Mouse (Mus musculus) frontal cortex, adult 2 months (tissue): ENCODE results near the gene Fhad1. TPM values are rescaled to one million over a fixed set of nuclear protein-coding genes. Genes with fewer than 3 reads are reported as not detected.
"Not testable (repeated sequence)": the region's sequence is repeated elsewhere in the genome, so short reads cannot be mapped to it uniquely, and the experiment has no call there.

Experiments used
- DNase-seq, 2 experiments: peaks; one replicate each; pipeline ENCODE4 v3.0.0; 2022; ENCODE audit warnings: low spot score in 1 of 2; ENCODE audit errors: extremely low spot score in 1 of 2
- polyA plus RNA-seq: library from polyadenylated mRNA; depleted of rRNA; stranded (reverse); fragments of >200 nt; gene quantifications from 2 replicates; pipeline ENCODE4 v1.2.3, GENCODE M21; 2012

The Fhad1 gene
- polyA plus RNA-seq, 1 experiment = 9.8 TPM

DNA sequence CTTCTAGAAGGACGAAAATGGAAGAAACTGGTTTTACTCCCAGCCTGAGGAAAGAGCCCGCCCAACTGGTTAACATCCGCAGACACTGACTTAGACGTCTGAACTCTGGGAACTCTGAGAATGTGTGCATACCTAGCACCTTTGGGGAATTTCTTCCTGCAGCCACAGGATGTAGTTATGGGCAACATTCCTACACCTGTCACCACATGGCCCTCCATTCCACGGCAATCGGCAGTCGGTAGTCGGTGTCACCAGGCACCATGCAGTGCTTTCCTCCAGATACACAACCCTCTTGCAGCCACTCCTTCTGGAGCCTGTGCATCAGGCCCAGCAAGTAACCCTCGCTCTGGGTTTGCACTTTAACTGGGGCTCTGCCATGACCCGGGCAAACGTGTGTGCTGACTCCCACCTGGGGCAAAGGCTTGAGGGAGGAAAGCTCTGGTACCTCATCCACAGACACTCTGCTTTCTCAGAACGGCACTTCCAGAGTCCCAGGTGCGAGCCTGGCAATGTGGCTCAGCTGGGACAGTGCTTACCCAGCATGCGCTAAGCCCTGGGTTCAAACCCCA is 30.8 kb upstream of the Fhad1 start:
- DNase-seq = no peak

DNA sequence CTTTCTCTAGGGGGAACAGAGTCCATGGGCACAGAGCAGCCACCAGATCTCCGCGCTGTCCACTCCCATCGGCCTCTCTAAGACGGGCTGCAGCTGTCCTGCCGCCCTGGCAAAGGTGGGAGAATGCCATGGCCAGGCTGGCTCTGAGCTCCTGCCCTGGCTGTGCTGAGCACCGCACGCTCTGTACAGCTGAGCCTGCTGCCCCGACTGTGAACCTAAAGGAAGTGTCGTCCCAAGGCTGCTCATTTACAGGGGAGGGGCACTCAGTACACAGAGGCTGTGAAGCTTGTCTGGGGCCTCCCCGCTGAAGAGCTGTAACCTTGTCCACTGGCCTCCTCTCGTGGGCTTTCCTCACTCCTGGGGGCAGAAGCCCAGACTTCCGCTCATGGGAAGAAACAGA is 29.6 kb upstream of the Fhad1 start:
- no peak for DNase-seq

DNA sequence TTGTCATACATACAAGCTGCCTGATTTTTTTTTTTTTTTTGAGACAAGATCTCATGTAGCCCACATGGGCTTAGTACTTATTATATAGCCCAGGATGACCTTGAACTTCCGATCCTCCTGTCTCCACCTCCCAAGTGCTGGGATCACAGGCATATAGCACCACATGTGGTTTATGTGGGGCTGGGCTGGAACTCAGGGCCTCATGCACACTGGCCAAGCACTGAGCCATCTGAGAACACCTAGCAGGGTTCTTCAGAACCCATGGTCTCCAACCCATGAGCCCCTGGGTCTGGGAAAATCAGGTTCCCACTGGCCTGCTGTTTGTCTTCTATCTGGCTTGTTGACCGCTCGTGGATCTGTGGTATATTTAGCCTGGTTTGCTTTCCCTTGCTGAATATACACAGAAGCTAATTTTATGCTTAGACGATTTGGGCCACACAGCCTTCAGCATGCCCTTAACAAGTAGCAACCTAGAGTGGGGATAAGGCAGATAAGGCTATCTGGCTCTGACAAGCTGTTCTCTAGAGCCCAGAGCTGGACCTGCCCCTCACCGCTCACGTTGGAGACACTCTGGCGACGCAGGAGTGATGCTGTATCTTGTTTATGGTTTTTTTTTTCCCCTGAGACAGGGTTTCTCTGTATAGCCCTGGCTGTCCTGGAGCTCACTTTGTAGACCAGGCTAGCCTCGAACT is 24.9 kb upstream of the Fhad1 start:
- no peak for DNase-seq

DNA sequence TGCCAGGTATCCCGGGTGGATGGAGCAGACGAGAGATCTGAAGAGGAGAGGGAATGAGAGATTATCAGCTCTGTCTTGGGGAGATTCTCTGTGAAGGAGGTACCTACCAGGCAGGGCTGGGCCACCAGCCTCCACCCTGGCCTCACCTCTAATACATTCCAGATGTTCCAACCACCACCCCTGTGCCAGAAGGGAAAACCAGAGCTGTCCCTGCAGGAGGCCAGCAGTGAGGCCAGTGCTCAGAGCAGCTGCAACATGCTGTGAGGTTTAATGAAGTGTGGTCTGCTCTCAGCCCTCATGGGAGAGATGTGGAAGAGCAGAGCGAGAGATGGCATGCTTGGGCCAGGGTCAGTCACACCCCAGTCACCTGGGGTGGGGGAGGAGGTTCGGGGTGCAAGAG is 23.0 kb upstream of the Fhad1 start:
- no peak for DNase-seq

DNA sequence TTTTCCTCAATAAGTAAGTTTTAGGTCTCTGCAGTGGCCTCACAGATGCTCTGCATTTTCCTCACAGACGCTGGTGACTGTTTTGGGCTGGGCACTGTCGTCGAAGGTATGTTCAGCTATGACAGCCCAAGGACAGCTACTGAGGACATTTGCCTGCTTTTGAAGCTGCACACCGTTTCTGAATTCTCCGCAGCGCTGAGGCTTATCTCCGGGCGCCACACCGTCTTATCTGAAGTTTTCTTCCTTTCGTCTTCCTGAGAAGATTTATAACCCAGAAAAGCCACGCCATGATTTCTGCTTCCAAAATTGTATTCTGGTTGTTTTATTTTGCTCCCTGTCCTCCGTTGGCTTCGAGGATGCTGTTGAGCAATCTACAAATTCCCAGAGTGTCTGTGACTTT is 13.7 kb upstream of the Fhad1 start:
- DNase-seq = no peak

DNA sequence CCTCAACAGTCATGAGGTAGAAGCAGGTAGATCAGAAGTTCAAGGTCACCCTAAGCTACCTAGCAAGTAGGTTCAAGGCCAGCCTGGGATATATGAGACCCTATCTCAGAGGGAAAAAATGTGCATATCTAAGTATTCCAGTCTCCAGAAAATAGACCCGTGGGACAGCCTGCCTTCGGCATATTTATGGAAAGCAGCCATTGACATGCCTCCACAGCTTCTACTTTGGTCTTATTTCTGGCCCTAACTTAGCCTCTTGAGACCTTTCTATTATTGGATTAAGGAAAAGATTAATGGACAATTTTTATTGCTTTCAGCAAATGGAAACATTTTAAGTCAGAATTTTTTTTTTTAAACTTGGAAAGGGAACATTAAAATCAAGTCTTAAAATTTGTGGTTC is 12.1 kb upstream of the Fhad1 start:
- no peak for DNase-seq

DNA sequence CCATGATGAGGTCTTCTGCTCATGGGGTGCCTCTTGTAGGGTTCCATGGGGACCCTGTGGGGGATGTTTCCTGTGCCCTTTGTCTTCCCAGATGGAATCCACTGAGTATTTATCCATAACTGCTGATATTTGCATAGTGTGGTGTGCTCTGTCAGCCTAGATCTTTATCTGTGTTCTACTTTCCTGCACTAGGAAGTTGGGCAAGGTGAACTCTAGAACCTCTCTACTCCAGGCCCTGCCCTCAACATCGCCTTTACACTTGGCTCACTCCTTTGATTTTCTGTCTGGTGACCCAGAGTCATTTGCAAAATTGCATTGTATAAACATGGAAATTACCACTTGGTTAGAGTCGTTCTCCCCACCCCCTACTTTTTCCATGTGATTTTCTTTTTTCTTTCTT is 9.7 kb upstream of the Fhad1 start:
- no peak for DNase-seq

DNA sequence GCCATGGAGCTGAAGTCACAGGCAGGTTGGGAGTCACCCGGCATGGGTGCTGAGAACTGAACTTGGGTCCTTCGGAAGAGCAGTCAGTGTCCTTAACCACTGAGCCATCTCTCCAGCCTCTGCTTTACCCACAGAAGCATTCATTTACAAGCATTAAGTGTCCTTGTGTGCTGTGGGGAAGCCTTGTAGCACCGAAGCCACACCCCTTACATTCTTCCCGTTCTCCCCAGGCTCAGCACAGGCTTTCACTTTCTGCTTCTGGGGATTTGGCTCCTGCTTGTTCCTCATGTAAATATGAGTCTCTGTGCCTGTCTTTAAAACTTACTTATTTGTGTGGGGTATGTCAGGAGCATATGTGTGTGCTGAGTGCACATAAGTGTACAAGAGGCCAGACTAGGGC is 8.3 kb upstream of the Fhad1 start:
- DNase-seq = no peak

DNA sequence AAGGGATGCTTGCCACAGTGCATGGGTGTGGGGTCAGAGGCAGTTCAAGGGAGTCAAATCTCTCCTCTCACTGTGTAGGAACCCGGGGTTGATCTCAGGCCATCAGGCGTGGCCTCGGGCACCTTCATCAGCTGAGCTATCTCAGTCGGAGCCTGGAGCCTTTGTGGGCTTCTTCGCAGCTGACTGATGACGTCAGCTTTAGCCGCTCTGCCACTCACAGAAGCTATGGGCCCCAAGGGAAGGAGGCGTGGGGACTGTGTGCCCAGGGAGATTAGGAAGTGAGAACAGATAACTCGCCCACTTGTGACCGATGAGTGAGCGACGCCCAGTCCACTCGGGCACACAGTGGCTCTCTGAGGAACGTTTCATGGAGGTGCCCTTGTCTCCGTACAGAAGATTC is 2.8 kb upstream of the Fhad1 start:
- no peak for DNase-seq

DNA sequence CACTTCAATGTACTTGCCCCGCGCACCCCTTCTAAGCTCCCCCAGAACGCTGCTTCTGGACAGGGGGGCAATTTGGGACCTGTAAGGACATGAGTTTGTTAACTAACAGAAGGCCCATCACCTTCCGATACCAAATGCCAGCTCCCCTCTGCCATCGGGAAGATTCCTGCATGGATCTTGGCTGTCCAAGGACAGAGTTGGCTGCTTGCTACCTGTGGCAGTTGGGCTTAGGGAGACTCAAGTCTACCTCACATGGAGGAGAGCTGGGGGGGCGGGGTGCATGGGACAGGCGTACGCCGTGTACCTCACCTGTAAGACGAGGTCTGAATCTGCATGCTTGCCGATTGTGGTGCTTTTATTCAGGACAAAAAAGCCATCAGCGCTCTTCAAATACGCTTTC is 3.6 kb downstream of the Fhad1 start:
- DNase-seq = no peak

DNA sequence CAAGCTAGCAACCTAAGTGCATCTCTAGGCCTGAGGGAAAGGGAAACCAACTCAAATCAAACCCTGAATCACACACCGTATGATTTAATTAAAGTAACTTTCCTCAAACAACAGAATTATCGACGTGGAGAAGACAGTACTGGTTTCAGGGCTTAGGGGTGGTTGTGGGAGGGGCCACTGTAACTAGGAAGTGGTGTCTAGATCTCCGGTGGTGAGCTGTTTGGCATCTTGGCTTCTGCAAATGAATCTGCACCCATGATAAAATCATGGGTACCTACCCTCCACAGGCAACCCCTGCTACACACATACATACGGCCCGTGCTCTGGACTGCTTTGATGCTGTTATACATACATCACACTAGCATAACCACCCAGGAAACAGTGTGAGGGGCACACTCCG is 4.4 kb downstream of the Fhad1 start:
- DNase-seq = no peak

DNA sequence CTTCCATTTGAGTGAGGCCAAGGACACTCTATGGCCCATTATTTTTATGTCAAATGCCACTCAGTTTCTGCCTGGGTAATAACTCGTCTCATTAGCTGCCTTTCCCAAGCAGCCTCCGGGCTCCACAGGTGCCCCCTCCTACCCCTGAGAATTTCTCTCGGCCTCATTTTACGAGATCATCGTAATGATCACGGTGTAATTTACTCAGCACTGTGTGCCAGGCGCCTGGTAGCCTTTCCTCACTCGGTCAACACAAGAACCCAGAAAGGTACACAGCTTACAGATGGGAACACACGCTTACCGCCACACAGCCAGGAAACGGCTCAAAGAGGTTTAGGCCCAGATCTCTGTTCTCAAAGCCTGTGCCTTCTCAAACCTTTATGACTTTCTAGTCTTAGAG is 6.7 kb downstream of the Fhad1 start:
- DNase-seq = no peak

DNA sequence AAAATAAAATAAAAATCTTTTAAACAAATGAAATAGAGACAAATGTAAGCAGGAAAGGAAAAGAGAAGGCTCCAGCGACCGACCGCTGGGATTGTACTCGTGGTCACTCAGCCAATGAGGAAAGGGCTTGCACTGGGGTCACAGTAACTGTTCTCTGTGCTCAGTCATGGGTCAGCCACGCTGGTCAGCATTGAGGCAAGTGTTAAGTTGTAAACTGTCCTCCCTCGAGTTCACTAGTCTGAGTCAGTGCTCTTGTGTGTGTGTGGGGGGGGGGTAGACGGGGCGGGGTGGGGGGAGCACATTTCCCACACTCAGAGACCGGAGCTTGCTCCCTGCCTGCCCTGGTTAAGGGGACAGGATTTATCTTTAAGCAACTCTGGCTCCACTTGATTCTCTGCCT is 14.3 kb downstream of the Fhad1 start:
- DNase-seq = no peak

DNA sequence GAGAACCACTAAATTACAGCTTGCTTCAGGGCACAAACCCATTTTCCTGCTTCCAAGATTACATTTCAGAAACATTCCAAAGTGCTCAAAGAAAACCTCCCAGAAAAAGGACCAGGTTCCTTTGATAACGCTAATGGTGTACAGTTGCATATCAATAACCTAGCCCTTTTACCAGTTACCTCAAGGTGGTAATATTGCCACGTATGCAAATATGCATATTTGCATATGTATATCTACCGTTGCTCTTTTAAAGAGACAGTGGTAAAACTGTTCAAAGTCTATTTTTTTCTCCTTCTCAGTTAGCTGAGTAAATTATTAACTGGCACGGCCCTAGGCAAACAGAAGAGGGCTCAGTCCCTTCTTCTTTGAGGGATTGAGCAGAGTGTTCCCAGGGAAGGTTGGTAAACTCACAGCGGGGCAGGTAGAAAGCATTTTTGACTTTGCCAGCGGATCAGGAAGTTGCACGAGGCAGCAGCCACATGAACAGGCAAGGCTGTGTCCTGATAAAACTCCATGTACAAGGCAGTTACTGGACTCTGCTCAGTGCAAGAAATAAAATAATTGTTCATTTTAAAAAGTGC is 15.3 kb downstream of the Fhad1 start:
- no peak for DNase-seq

DNA sequence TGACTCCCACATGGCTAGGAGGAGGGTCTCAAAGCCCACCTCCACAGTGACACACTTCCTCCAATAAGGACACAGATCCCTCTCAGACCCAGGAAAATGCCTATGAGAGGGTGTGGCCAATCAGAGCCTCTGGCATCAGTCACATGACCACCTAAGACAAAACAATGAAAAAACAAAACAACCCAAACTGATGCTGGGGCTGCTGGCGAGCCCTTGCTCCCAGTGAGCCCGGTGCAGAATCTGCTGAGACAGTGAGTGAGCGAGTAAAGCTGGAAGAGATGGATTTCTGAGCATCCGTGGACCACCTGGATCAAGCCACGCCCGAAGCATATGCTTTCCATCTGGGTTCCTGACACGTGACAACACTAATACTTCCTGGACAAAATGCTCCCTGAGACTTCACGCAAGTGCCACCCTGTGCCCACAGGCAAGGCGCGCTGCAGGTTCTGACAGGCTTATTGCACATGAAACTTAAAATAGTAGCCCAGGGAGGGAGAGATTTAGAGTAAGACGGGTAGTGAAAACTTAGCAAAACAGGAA is 16.5 kb downstream of the Fhad1 start:
- DNase-seq = no peak

DNA sequence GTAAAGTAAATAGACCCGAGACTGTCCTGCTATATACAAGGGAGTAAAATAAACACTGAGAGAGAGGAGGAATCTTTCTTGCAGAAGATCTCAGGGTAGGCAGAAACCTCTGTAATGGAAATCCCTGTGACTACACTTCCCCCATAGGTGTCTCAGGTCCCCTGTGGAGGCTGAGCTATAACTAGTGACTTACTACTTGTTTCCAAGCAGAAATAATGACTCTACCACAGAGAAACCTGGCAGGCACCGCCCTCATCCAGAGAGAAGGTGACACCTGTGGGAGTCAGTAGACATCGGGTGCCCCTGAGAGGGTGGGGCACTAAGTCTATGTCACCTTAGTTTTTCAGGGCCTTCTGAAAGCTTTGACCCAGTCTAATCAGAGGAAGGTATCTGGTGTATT is 18.0 kb downstream of the Fhad1 start:
- no peak for DNase-seq

DNA sequence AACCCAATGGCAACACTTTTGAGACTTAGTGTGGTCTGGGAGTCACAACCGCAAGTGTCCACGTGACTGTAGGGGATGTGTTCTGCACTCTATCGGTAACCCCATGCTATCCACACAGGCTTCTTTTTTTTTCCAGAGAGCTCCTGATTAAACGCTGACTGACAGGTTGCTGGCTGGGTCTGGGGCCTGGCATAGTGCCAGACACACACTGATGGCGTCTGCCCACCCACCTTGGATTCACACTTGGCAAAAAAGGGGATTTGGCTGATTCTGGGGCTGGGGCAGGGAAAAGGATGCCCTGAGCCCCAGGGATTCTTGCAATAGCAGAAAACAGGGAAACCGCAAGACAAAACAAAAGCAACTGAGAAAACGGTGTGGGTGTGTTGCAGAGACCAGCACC is 18.8 kb downstream of the Fhad1 start:
- no peak for DNase-seq

DNA sequence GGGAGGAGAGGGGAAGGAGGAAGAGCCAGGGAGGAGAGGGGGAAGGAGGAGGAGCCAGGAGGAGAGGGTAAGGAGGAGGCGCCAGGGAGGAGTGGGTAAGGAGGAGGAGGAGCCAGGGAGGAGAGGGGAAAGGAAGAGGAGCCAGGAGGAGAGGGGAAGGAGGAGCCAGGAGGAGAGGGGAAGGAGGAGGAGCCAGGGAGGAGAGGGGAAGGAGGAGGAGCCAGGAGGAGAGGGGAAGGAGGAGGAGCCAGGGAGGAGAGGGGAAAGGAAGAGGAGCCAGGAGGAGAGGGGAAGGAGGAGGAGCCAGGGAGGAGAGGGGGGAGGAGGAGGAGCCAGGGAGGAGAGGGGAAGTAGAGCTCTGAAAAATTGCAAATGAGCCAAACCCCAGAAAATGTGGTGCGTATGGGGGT is 20.8 kb downstream of the Fhad1 start:
- DNase-seq = not testable (repeated sequence)

DNA sequence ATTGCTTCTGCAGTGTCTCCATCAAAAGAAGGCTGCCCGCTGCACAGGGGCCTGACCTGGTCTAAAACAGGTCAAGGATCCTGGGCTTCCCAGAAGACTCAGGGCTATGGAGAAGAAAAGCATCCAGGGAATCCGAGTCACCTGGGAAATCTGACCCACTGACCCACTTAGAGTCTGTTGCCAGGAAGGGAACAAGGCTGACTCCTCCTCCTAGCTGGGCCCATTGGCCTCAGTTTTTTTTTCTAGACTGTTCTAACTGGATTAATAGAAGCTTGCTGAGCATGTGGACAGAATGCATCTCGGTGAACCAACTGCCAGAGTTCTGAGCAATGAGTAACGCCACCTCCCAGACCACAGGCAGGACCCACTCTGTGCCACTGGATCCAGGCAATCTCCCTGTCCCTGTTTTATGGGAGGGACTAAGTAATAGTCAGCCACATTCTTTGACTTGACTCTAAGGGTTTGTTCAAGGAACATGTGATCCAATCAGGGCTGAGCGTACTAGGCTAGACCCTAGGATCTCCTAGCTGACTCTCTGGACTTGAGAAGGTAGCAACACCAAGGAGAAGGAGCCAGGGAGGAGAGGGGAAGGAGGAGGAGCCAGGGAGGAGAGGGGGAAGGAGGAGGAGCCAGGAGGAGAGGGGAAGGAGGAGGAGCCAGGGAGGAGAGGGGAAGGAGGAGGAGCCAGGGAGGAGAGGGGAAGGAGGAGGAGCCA is 21.4 kb downstream of the Fhad1 start:
- no peak for DNase-seq

DNA sequence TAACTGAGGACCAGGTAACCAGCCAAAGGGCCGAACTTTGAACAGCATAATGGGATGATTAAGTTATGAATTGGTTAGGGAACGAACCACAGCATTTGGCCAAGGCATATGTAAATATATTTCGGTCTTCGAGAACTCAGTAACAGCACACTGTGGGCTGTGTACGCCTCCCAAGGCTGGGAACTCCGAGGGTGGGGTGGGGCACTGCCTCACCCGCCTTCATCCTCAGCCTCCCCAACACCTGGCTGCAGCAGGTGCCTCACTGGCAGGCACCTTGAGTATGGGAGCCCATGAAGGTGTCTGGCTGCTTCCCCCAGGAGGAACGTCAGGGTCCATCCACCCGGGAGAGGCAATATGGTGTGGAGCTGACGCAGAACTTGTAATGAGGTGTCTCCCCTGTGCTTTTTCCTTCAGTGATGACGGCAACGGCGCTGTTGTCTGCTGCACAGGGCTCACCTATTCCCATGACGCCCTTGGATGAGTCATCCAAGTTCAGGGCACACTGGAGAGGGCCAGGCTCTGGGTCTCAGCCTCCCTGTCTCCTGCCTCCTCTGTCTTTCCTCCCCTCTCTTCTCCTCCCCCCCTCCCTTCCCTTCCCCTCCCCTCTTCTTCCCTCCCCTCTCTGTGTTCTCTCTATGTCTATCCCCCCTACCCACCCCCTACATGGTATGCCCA is 22.2 kb downstream of the Fhad1 start:
- DNase-seq = no peak

DNA sequence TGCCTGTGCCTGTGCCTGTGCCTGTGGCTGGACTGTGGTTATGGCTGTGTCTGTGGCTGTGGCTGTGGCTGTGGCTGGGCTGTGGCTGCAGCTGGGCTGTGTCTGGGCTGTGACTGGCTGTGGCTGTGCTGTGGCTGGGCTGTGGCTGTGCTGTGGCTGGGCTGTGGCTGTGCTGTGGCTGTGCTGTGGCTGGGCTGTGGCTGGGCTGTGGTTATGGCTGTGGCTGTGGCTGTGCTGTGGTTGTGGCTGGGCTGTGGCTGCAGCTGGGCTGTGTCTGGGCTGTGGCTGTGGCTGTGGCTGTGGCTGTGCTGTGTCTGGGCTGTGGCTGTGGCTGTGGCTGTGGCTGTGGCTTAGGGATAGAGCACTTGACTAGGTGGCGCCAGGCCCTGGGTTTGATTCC is 26.7 kb downstream of the Fhad1 start:
- no peak for DNase-seq
